Mouse (Mus musculus) stomach, embryonic 16.5 days (tissue): ENCODE data around the gene Ppp1r16b. TPM values are rescaled to one million over a fixed set of nuclear protein-coding genes. Genes with fewer than 3 reads are reported as not detected.

Experiments
- ATAC-seq: fragments of 200-750 bp; cut with Nextera tagmentation; 2 replicates; pipeline ENCODE4 v1.8.0; 2017; ENCODE audit warnings: moderate number of reproducible peaks, moderate TSS enrichment; ENCODE audit not compliant: insufficient read depth, low FRiP score
- H3K27ac ChIP-seq: fragments of 300-500 bp; sonication (generic); 2 replicates; pipeline ENCODE4 v1.5.1; 2014; ENCODE audit warnings: low read length
- H3K27me3 ChIP-seq: fragments of 300-500 bp; sonication (generic); 2 replicates; pipeline ENCODE4 v1.6.1; 2014; ENCODE audit warnings: low read length, control low read depth, mixed read lengths; ENCODE audit not compliant: control insufficient read depth, insufficient read depth
- H3K36me3 ChIP-seq: fragments of 300-500 bp; sonication (generic); 2 replicates; pipeline ENCODE4 v1.6.1; 2014; ENCODE audit warnings: low read length; ENCODE audit not compliant: control insufficient read depth, insufficient read depth
- H3K4me1 ChIP-seq: fragments of 300-500 bp; sonication (generic); 2 replicates; pipeline ENCODE4 v1.6.1; 2014; ENCODE audit warnings: low read length, control low read depth, mixed read lengths; ENCODE audit not compliant: control insufficient read depth, insufficient read depth
- H3K4me2 ChIP-seq: fragments of 300-500 bp; sonication (generic); 2 replicates; pipeline ENCODE4 v1.6.1; 2014; ENCODE audit warnings: low read depth, low read length, mixed read lengths
- H3K4me3 ChIP-seq: fragments of 300-500 bp; sonication (generic); replicated peaks from 2 replicates; pipeline ENCODE4 v1.5.1; 2014; ENCODE audit warnings: mild to moderate bottlenecking, low read length
- H3K9ac ChIP-seq: fragments of 300-500 bp; sonication (generic); 2 replicates; pipeline ENCODE4 v1.6.1; 2014; ENCODE audit warnings: low read length
- H3K9me3 ChIP-seq: fragments of 300-500 bp; sonication (generic); replicated peaks from 2 replicates; pipeline ENCODE4 v1.6.1; 2016; ENCODE audit warnings: low read length, control low read depth; ENCODE audit not compliant: control insufficient read depth
- WGBS: fragments of 180-500 bp; shearing (Covaris S2); extraction: QIAGEN DNeasy Blood & Tissue Kit; methylation state at CpG from one replicate; pipeline ENCODE4 v1.1.7; 2014; 5-methylcytosine and 5-hydroxymethylcytosine counted together
- polyA plus RNA-seq: library from polyadenylated mRNA; unstranded; fragments of >200 nt; fragmentation: Nextera tagmentation; extraction: Ambion mirVana; gene quantifications from 2 replicates; pipeline ENCODE4 v1.2.1, GENCODE M21; 2015

Ppp1r16b gene
- polyA plus RNA-seq, 1 experiment from 2014 or later: 4.1 TPM

- Histone ChIP-seq H3K9me3 (no peaks in the 10 kb centered on the region), H3K27me3 (no peaks in the 10 kb centered on the region), H3K4me3 (no peak overlapping the region), H3K4me1 (no peaks in the 10 kb centered on the region), H3K27ac (no peak overlapping the region), H3K4me2 (no peak overlapping the region), H3K36me3 (peaks cover 19% of the 10 kb centered on the region), H3K9ac (no peak overlapping the region)
- WGBS: 90% methylated on average over 5 of the region's 5 CpGs
- no peak for ATAC-seq
Observed at GRCm38 (mm10) chr2:158631873-158632272, 33.3 kb upstream of the Ppp1r16b start.

DNA sequence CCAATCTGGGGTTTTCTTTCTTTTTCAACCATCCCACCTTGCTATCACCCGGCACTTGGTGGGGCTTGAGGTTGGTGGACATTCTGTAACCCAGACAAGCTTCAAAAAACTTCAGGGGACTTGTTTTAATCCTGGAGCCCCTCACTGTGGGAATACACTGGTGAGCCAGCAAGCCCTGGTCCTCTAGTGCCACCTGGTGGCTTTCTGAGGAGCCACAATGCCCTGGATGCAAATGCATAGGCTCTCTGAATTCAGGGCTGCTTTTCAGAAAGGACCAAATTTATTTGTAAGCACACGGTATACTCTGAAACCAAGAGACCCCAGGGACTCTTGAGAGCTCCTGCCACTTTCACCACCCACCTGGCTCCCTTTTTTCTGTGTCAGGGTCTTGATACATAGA lies 23.3 kb upstream of the Ppp1r16b start:
- 28% methylated on average over 2 of the region's 2 CpGs for WGBS
- no peaks in the 10 kb centered on the region for H3K4me1 ChIP-seq
- H3K9ac ChIP-seq: no peak overlapping the region
- H3K36me3 ChIP-seq: peaks cover 9% of the 10 kb centered on the region
- H3K9me3 ChIP-seq: no peaks in the 10 kb centered on the region
- no peak overlapping the region for H3K4me3 ChIP-seq
- H3K4me2 ChIP-seq: no peak overlapping the region
- no peaks in the 10 kb centered on the region for H3K27me3 ChIP-seq
- ATAC-seq: no peak
- H3K27ac ChIP-seq: no peak overlapping the region

DNA sequence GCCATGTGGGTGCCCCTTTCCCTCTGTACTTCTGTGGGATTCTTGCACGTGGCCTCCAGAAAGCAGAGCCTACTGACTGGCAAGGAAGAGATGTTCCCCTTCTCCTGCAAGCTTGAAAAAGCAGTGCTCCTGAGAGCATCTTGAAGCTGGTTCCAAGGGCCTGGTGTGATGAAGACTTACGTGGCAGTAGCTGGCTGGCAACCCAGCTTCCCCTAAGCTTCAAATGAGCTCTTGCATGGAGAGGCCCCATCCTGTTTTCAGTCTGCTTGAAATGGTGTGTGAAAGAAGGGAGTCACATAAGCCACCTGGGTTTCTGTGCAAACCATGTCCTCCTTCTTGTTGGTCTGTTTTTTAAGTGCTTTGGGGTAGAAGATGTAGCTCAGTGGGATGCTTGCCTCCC lies 22.6 kb upstream of the Ppp1r16b start:
- Histone ChIP-seq H3K4me3 (no peak overlapping the region), H3K36me3 (peaks cover 9% of the 10 kb centered on the region), H3K9me3 (no peaks in the 10 kb centered on the region), H3K4me1 (no peaks in the 10 kb centered on the region), H3K4me2 (no peak overlapping the region), H3K27me3 (no peaks in the 10 kb centered on the region), H3K9ac (no peak overlapping the region), H3K27ac (no peak overlapping the region)
- no peak for ATAC-seq
- WGBS: 91% methylated on average over 2 of the region's 2 CpGs

GRCm38 (mm10) chr2:158643791-158644190 lies 21.4 kb upstream of the Ppp1r16b start:
- H3K27me3 ChIP-seq: no peaks in the 10 kb centered on the region

DNA sequence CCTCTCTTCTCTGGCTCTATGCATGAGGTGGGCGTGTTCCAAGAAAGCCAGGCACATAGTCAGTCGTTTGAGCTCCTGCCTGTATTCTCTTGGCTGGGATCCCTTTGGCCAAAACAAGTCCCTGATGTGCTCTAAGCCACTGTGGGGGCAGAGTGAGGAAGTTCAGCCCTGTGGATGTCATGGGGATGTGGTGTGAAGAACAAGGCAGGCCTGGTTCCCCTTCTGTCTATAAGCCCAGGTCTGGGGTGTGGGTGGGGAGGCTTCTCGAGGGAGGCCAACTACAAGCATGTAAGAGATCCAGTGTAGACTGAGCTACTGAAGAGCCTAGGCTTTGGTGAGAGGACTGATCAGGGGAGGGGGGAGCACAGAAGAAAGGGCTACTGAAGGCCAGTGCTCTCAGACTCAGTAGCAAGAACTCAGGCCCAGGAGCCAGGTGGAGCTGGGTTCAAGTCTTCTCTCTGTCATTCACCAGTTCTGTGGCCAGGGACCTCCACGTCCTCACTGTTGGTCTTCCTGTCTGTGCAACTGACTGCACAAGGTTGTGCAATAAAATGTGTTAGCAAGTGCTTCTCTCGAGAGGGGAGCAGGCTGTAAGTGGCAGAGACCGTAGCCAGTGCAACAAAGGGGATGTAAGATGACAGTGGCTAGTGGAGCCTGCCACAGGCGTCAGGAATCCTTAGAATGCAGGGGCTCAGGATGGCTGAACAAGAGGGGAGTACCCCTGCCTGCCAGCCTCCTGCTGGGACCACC lies 13.9 kb upstream of the Ppp1r16b start:
- no peak overlapping the region for H3K9ac ChIP-seq
- H3K27ac ChIP-seq: no peak overlapping the region
- H3K4me3 ChIP-seq: no peak overlapping the region
- WGBS: 61% methylated on average over 7 of the region's 7 CpGs
- no peaks in the 10 kb centered on the region for H3K27me3 ChIP-seq
- no peaks in the 10 kb centered on the region for H3K4me1 ChIP-seq
- H3K9me3 ChIP-seq: no peaks in the 10 kb centered on the region
- no peaks in the 10 kb centered on the region for H3K36me3 ChIP-seq
- ATAC-seq: no peak
- no peak overlapping the region for H3K4me2 ChIP-seq

More at GRCm38 (mm10) chr2:158643791-158644190, 21.4 kb upstream of the Ppp1r16b start:
- peaks cover 9% of the 10 kb centered on the region for H3K36me3 ChIP-seq
- no peaks in the 10 kb centered on the region for H3K9me3 ChIP-seq
- no peak overlapping the region for H3K9ac ChIP-seq
- H3K4me2 ChIP-seq: no peak overlapping the region
- H3K4me1 ChIP-seq: no peaks in the 10 kb centered on the region
- H3K4me3 ChIP-seq: no peak overlapping the region
- no peak for ATAC-seq
- 73% methylated on average over 3 of the region's 3 CpGs for WGBS
- H3K27ac ChIP-seq: no peak overlapping the region

- Histone ChIP-seq H3K27me3 (no peaks in the 10 kb centered on the region), H3K9ac (no peak overlapping the region), H3K9me3 (no peaks in the 10 kb centered on the region), H3K4me2 (no peak overlapping the region), H3K4me1 (no peaks in the 10 kb centered on the region), H3K4me3 (no peak overlapping the region), H3K27ac (no peak overlapping the region), H3K36me3 (no peaks in the 10 kb centered on the region)
- peak; percentile 33; the same call in 1 of the 2 replicates for ATAC-seq
- 4% methylated on average over 4 of the region's 4 CpGs for WGBS
Observed at GRCm38 (mm10) chr2:158652985-158653384, 12.2 kb upstream of the Ppp1r16b start.

- no peak for ATAC-seq
- peaks cover 4% of the 10 kb centered on the region; the same call in 1 of the 2 replicates for H3K4me1 ChIP-seq
- H3K9ac ChIP-seq: no peak overlapping the region
- no peaks in the 10 kb centered on the region for H3K36me3 ChIP-seq
- no peaks in the 10 kb centered on the region for H3K27me3 ChIP-seq
- H3K9me3 ChIP-seq: no peaks in the 10 kb centered on the region
- H3K4me2 ChIP-seq: no peak overlapping the region
- H3K4me3 ChIP-seq: no peak overlapping the region
- WGBS: 59% methylated on average over 9 of the region's 9 CpGs
- no peak overlapping the region for H3K27ac ChIP-seq
Observed at GRCm38 (mm10) chr2:158654717-158655116, 10.5 kb upstream of the Ppp1r16b start.

DNA sequence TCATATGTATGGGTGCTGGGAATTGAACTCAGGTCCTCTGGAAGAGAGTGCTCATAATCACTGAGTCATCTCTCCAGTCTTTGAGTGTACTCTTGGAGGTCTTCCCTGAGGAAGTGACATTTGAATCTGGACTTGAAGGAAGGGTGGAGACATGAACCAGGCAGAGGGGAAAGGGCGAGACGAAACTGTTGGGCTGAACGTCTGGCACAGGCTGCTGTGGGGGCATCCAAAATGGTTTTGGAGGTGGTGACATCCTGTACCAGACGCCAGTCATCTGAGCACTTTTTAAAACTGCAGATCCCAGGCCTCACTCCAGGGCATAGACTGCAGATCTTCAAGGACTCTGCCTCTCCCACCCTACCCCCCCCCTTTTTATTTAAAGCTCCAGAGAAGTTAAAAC lies 9.4 kb upstream of the Ppp1r16b start:
- WGBS: 81% methylated on average over 4 of the region's 4 CpGs
- Histone ChIP-seq H3K4me3 (no peak overlapping the region), H3K36me3 (no peaks in the 10 kb centered on the region), H3K9me3 (no peaks in the 10 kb centered on the region), H3K27ac (no peak overlapping the region), H3K4me2 (no peak overlapping the region), H3K27me3 (no peaks in the 10 kb centered on the region), H3K4me1 (peaks cover 4% of the 10 kb centered on the region; the same call in 1 of the 2 replicates), H3K9ac (no peak overlapping the region)
- ATAC-seq: no peak

- Histone ChIP-seq H3K27me3 (no peaks in the 10 kb centered on the region), H3K4me2 (no peak overlapping the region), H3K4me3 (no peak overlapping the region), H3K9ac (no peak overlapping the region), H3K36me3 (no peaks in the 10 kb centered on the region), H3K4me1 (peaks cover 4% of the 10 kb centered on the region; the same call in 1 of the 2 replicates), H3K27ac (peak overlapping the region; percentile 74), H3K9me3 (no peaks in the 10 kb centered on the region)
- peak; percentile 68 for ATAC-seq
- WGBS: 25% methylated on average over 6 of the region's 6 CpGs
Observed at GRCm38 (mm10) chr2:158658822-158659221, 6.4 kb upstream of the Ppp1r16b start.
